Comparison of ENCODE assay signal across 16 mouse cellular contexts in genomic region chr4:121009151-121009550, GRCm38 (mm10). TPM values are rescaled to one million over a fixed set of nuclear protein-coding genes. Genes with fewer than 3 reads are reported as not detected.
A peak's percentile ranks its signal among the peaks of the same experiment; 100 is the strongest.
DNase-seq lines count a peak whose midpoint lies in the region; ATAC-seq and TF ChIP-seq lines count a peak whose summit lies in the region.
"Had no signal": no experiment of that assay in that cellular context is flagged by ENCODE, and none has a peak within 500 bp of the region (broad histone marks: within the 10 kb centered on the region; RNA-seq: fewer than 3 reads in every experiment).

No protein-coding gene starts in this region.

- H3K27ac ChIP-seq in layer of hippocampus, adult 2 months = peak overlapping the region; percentile 87
- H3K27ac ChIP-seq: embryonic facial prominence, embryonic 15.5 days; gastrocnemius, adult 2 months; heart, adult 2 months; hindbrain, embryonic 12.5 days; limb, embryonic 10.5 days had no signal

- peak overlapping the region; percentile 9; the same call in 1 of the 2 replicates for H3K4me3 ChIP-seq in layer of hippocampus, adult 2 months
- H3K4me3 ChIP-seq: embryonic facial prominence, embryonic 15.5 days; gastrocnemius, adult 2 months; heart, adult 2 months; hindbrain, embryonic 12.5 days; limb, embryonic 10.5 days had no signal

- TF ChIP-seq CTCF in layer of hippocampus, adult 2 months (conservative IDR thresholded peaks at IDR 0.05) = no peak

- no peak for DNase-seq in layer of hippocampus, adult 2 months (ENCODE audit: low spot score in 2 of 2)
- no peak for DNase-seq in layer of hippocampus, adult 8-10 months (ENCODE audit: low spot score in 2 of 2)
- peak; percentile 32 for DNase-seq in right cerebral cortex, postnatal 25 days
- no peak for DNase-seq in right cerebral cortex, postnatal 36 days (ENCODE audit: low spot score in 2 of 2)
- no peak for DNase-seq in thymus, postnatal 14 days
- no peak for DNase-seq in thymus, adult 18-20 months
- DNase-seq: cerebellum, adult 18-20 months; gastrocnemius, adult 2 months; heart, adult 2 months; kidney, postnatal 10 days; right cerebral cortex, postnatal 14 days; thymus, adult 2 months had no signal

- ATAC-seq in megakaryocyte, adult 5-6 weeks (ENCODE audit: poor library complexity, severe bottlenecking) = peak; percentile 61

RNA-seq across cellular contexts. Expression of gene Smap2, which starts 7.9 kb away (rescaled TPM):
- 100 to 1,000 TPM; 152 to 166 TPM for total RNA-seq in layer of hippocampus, adult 2 months (2021)
- total RNA-seq in layer of hippocampus, adult 8-10 months (2022) = 100 to 1,000 TPM; 151 to 166 (median 157) TPM
- 95.9 and 115 TPM in 2 replicates for total RNA-seq in megakaryocyte, adult 5-6 weeks (2015)
- total RNA-seq in megakaryocyte, adult 5-6 weeks (2017) = 37.2 and 62.2 TPM in 2 replicates

RNA-seq across cellular contexts. Expression of gene Col9a2, which starts 30.0 kb away (rescaled TPM):
- total RNA-seq in layer of hippocampus, adult 2 months (2021) = 1 to 10 TPM; 2.8 to 5.0 TPM
- 1 to 10 TPM; 4.1 to 5.7 (median 5.0) TPM for total RNA-seq in layer of hippocampus, adult 8-10 months (2022)
- total RNA-seq in megakaryocyte, adult 5-6 weeks (2015) = not detected in 2 replicates
- total RNA-seq in megakaryocyte, adult 5-6 weeks (2017) = not detected in 2 replicates
- total RNA-seq: heart, adult 2 months had no signal

RNA-seq across cellular contexts. Expression of gene Zfp69, which starts 57.7 kb away (rescaled TPM):
- 1 to 10 TPM; 1.5 to 1.7 TPM for total RNA-seq in layer of hippocampus, adult 2 months (2021)
- total RNA-seq in layer of hippocampus, adult 8-10 months (2022) = 1 to 10 TPM; 1.6 to 3.0 (median 2.6) TPM
- total RNA-seq in megakaryocyte, adult 5-6 weeks (2015) = 1.0 and 2.3 TPM in 2 replicates
- 0.85 and 0.92 TPM in 2 replicates for total RNA-seq in megakaryocyte, adult 5-6 weeks (2017)
